Mouse (Mus musculus) hindbrain, embryonic 11.5 days (tissue): ENCODE data around the gene Sh3bgrl. TPM values are rescaled to one million over a fixed set of nuclear protein-coding genes. Genes with fewer than 3 reads are reported as not detected.
"Not testable (repeated sequence)": the region's sequence is repeated elsewhere in the genome, so short reads cannot be mapped to it uniquely, and the experiment has no call there.

Experiments used
- ATAC-seq: fragments of 200-750 bp; cut with Nextera tagmentation; 2 replicates; pipeline ENCODE4 v1.8.0; 2017; ENCODE audit warnings: mild to moderate bottlenecking, moderate TSS enrichment, moderate library complexity; ENCODE audit not compliant: low FRiP score
- DNase-seq: peaks from one replicate; pipeline ENCODE4 v3.0.0-alpha.2; 2015; ENCODE audit warnings: low spot score
- H3K27ac ChIP-seq: fragments of 300-500 bp; sonication (generic); 2 replicates; pipeline ENCODE4 v1.5.1; 2014; ENCODE audit warnings: mild to moderate bottlenecking, low read depth, low read length
- H3K27me3 ChIP-seq: fragments of 300-500 bp; sonication (generic); 2 replicates; pipeline ENCODE4 v1.6.1; 2014; ENCODE audit warnings: mild to moderate bottlenecking, low read length, moderate library complexity, mixed read lengths; ENCODE audit not compliant: control insufficient read depth, insufficient read depth
- H3K36me3 ChIP-seq: fragments of 300-500 bp; sonication (generic); 2 replicates; pipeline ENCODE4 v1.6.1; 2014; ENCODE audit warnings: mild to moderate bottlenecking, low read length, moderate library complexity, mixed read lengths; ENCODE audit not compliant: control insufficient read depth, insufficient read depth
- H3K4me1 ChIP-seq: fragments of 300-500 bp; sonication (generic); replicated peaks from 2 replicates; pipeline ENCODE4 v1.6.1; 2014; ENCODE audit warnings: low read length, mixed read lengths; ENCODE audit not compliant: control insufficient read depth, insufficient read depth
- H3K4me2 ChIP-seq: fragments of 300-500 bp; sonication (generic); replicated peaks from 2 replicates; pipeline ENCODE4 v1.6.1; 2014; ENCODE audit warnings: mild to moderate bottlenecking, low read depth, low read length
- H3K4me3 ChIP-seq: fragments of 300-500 bp; sonication (generic); 2 replicates; pipeline ENCODE4 v1.5.1; 2014; ENCODE audit warnings: low read depth, low read length
- H3K9ac ChIP-seq: fragments of 300-500 bp; sonication (generic); 2 replicates; pipeline ENCODE4 v1.6.1; 2014; ENCODE audit warnings: low read depth, low read length
- H3K9me3 ChIP-seq: fragments of 300-500 bp; sonication (generic); 2 replicates; pipeline ENCODE4 v1.6.1; 2016; ENCODE audit warnings: low read length; ENCODE audit not compliant: control insufficient read depth
- WGBS: fragments of 180-500 bp; shearing (Covaris S2); extraction: QIAGEN DNeasy Blood & Tissue Kit; methylation state at CpG from one replicate; pipeline ENCODE4 v1.1.7; 2014; 5-methylcytosine and 5-hydroxymethylcytosine counted together
- polyA plus RNA-seq: library from polyadenylated mRNA; unstranded; fragments of >200 nt; fragmentation: Nextera tagmentation; extraction: Ambion mirVana; gene quantifications from 2 replicates; pipeline ENCODE4 v1.2.1, GENCODE M21; 2014

Gene Sh3bgrl
- 194 and 210 TPM in 2 replicates for polyA plus RNA-seq

DNA sequence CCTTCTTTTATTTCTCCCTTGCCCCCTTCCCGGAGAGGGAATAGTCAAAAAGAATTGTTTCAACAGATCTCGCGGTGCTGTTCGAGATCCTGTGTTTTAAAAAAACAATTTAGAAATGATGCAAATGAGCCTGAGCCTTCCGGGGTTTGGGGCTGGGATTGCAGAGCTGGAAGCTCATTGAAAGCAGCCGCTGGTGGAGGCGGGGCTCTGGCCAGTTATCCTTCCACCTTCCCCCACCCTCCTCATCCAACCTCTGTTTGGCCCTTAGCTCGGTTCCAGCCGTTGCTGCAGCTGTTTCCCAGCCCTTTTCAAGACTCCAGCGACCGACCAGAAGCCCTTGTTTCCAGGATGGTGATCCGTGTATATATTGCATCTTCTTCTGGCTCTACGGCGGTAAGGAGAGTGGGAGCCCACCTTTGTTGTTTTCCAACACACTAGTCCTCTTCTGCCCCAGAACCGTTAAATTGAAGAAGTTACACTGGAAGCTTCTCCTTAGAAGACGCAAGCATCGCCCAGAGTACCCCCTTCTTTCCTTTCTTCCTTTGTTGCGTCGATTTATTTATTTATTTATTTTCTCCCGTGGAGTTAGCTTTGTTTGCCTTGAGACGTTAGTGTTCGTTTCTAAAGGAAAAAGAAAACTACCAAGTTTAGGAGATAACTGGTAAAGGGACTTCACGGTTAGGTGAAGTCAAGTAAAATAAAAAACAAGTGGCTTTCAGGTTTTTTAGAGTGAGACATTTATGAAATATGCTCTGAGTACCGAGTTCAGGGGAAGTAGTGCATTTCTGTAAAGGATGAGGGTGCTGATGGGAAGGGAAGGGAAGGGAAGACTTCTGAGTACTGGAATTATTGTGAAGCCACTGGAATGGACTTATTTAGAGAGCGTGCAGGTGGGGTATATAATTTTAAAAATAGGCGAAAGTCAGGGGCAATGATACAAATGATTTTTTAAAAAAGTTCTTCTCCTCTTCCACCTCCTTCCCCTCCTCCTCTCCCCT, at the start of gene Sh3bgrl:
Sh3bgrl (plus strand) TSS at position 121 of the 998 bp plus-strand sequence.
- peak; percentile 97 for ATAC-seq
- Histone ChIP-seq H3K36me3 (no peaks in the 10 kb centered on the region), H3K9me3 (no peaks in the 10 kb centered on the region), H3K4me2 (peak within 1 kb of the TSS; percentile 9), H3K27ac (peak within 1 kb of the TSS; percentile 83), H3K4me3 (peak within 1 kb of the TSS; percentile 43), H3K4me1 (no peaks in the 10 kb centered on the region), H3K9ac (peak within 1 kb of the TSS; percentile 63), H3K27me3 (no peaks in the 10 kb centered on the region)
- WGBS, result 16% methylated on average over 26 of the region's 26 CpGs
- peak; percentile 80 for DNase-seq

GRCm38 (mm10) chrX:109047773-109048172, 47.4 kb upstream of the Sh3bgrl start:
- H3K27ac ChIP-seq, result no peak overlapping the region
- 78% methylated on average over 1 of the region's 1 CpGs for WGBS
- no peaks in the 10 kb centered on the region for H3K27me3 ChIP-seq
- DNase-seq, result no peak
- ATAC-seq, result no peak
- no peak overlapping the region for H3K9ac ChIP-seq
- no peaks in the 10 kb centered on the region for H3K4me1 ChIP-seq
- no peak overlapping the region for H3K4me2 ChIP-seq
- no peaks in the 10 kb centered on the region for H3K9me3 ChIP-seq
- no peaks in the 10 kb centered on the region for H3K36me3 ChIP-seq
- H3K4me3 ChIP-seq, result no peak overlapping the region

DNA sequence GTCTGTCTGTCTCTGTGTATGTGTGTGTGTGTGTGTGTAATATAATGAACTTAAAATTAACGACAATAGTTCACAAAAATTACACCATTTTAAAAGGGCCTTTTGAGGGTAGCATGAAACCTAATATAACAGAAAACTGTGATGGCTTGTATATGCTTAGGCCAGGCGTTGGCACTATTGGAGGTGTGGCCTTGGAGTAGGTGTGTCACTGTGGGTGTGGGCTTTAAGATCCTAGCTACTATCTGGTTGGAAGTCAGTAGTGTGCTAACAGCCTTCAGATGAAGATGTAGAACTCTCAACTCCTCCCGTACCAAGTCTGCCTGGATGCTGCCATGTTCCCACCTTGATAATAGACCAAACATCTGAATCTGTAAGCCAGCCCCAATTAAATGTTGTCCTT, 23.4 kb upstream of the Sh3bgrl start:
- no peak for DNase-seq
- ATAC-seq, result no peak
- no peak overlapping the region for H3K9ac ChIP-seq
- 85% methylated on average over 3 of the region's 3 CpGs for WGBS
- no peak overlapping the region for H3K4me2 ChIP-seq
- H3K9me3 ChIP-seq, result no peaks in the 10 kb centered on the region
- H3K4me3 ChIP-seq, result no peak overlapping the region
- H3K27ac ChIP-seq, result no peak overlapping the region
- no peaks in the 10 kb centered on the region for H3K36me3 ChIP-seq
- H3K4me1 ChIP-seq, result no peaks in the 10 kb centered on the region
- H3K27me3 ChIP-seq, result no peaks in the 10 kb centered on the region

DNA sequence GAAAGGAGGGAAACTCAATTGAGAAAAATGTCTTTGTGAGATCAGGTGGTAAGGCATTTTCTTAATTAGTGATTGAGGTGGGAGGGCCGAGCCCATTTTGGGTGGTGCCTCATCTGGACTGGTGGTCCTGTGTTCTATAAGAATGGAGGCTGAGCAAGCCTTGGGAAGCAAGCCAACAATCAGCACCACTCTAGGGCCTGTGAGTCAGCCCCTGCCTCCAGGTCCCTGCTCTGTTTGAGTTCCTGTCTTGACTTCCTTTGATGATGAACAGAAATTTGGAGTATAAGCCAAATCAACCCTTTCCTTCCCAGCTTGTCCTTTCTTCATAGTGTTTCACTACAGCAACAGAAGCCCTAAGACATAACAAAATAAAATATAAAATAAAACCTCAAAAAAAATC, 19.4 kb upstream of the Sh3bgrl start:
- DNase-seq, result no peak
- WGBS, result 77% methylated on average over 1 of the region's 1 CpGs
- ATAC-seq, result no peak
- no peaks in the 10 kb centered on the region for H3K36me3 ChIP-seq
- no peak overlapping the region for H3K4me3 ChIP-seq
- no peak overlapping the region for H3K27ac ChIP-seq
- no peaks in the 10 kb centered on the region for H3K27me3 ChIP-seq
- H3K4me2 ChIP-seq, result no peak overlapping the region
- no peak overlapping the region for H3K9ac ChIP-seq
- no peaks in the 10 kb centered on the region for H3K9me3 ChIP-seq
- H3K4me1 ChIP-seq, result no peaks in the 10 kb centered on the region

GRCm38 (mm10) chrX:109076355-109076754, 18.8 kb upstream of the Sh3bgrl start:
- Histone ChIP-seq H3K36me3 (no peaks in the 10 kb centered on the region), H3K9me3 (no peaks in the 10 kb centered on the region), H3K4me2 (no peak overlapping the region), H3K27me3 (no peaks in the 10 kb centered on the region), H3K4me3 (no peak overlapping the region), H3K9ac (no peak overlapping the region), H3K27ac (no peak overlapping the region), H3K4me1 (no peaks in the 10 kb centered on the region)
- 20% methylated on average over 3 of the region's 3 CpGs for WGBS
- no peak for ATAC-seq
- DNase-seq, result peak; percentile 29

DNA sequence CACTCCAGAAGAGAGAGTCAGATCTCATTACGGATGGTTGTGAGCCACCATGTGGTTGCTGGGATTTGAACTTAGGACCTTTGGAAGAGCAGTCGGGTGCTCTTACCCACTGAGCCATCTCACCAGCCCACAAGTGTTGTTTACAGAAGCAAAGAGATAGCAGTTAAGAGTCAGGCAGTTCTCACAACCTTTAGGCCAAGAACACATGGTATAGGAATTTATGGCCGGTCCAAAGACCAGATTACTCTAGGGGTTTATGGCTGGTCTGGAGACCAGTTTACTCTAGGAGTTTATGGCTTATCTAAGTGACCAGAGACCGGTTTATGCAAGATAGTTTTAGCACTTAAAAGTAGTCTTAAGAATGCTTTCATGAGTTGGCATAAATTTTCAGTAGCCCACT, 15.8 kb upstream of the Sh3bgrl start:
- DNase-seq, ATAC-seq, H3K36me3 ChIP-seq, H3K27me3 ChIP-seq, H3K4me1 ChIP-seq, H3K9ac ChIP-seq, H3K9me3 ChIP-seq, H3K4me3 ChIP-seq, H3K4me2 ChIP-seq, H3K27ac ChIP-seq: not testable (repeated sequence)
- WGBS, result 93% methylated on average over 4 of the region's 4 CpGs

DNA sequence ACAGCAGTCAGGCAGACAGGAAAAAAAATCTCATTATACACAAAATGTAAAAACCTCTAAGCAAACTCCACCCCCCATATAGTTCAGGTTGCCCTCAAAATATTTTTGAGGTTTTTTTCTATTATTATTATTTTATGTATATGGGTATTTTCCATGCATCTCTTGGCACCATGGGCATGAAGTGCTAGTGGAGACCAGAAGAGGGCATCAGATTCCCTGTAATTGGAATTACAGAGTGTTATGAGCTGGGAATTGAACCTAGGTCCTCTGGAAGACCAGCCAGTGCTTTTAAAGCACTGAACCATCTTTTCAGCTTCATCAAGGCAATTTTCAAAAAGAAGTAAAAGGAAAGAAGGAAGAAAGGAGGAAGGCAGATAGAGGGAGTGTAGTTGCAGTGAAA, 8.1 kb upstream of the Sh3bgrl start:
- no peak for DNase-seq
- ATAC-seq, result no peak
- no peak overlapping the region for H3K27ac ChIP-seq
- H3K27me3 ChIP-seq, result no peaks in the 10 kb centered on the region
- H3K36me3 ChIP-seq, result no peaks in the 10 kb centered on the region
- no peaks in the 10 kb centered on the region for H3K4me1 ChIP-seq
- H3K4me2 ChIP-seq, result no peak overlapping the region
- no peak overlapping the region for H3K9ac ChIP-seq
- no peak overlapping the region for H3K4me3 ChIP-seq
- no peaks in the 10 kb centered on the region for H3K9me3 ChIP-seq

GRCm38 (mm10) chrX:109094800-109095199, 365 bp upstream of the Sh3bgrl start:
- 17% methylated on average over 4 of the region's 4 CpGs for WGBS
- 0 out of 2 replicates have a peak overlapping the region, but pooled peaks have one; percentile 63 for H3K9ac ChIP-seq
- no peaks in the 10 kb centered on the region for H3K4me1 ChIP-seq
- 0 out of 2 replicates have a peak overlapping the region, but pooled peaks have one; percentile 83 for H3K27ac ChIP-seq
- no peaks in the 10 kb centered on the region for H3K36me3 ChIP-seq
- ATAC-seq, result no peak; the same call in none of the 2 replicates
- DNase-seq, result no peak
- H3K4me3 ChIP-seq, result peak overlapping the region; percentile 43
- no peaks in the 10 kb centered on the region for H3K9me3 ChIP-seq
- no peaks in the 10 kb centered on the region for H3K27me3 ChIP-seq
- no peak overlapping the region for H3K4me2 ChIP-seq

- DNase-seq (no peak), ATAC-seq (no peak)
- Histone ChIP-seq H3K27me3 (no peaks in the 10 kb centered on the region), H3K4me2 (no peak overlapping the region), H3K4me1 (no peaks in the 10 kb centered on the region), H3K27ac (no peak overlapping the region), H3K36me3 (no peaks in the 10 kb centered on the region), H3K9ac (no peak overlapping the region), H3K4me3 (no peak overlapping the region), H3K9me3 (no peaks in the 10 kb centered on the region)
- 96% methylated on average over 1 of the region's 1 CpGs for WGBS
Observed at GRCm38 (mm10) chrX:109098511-109098910, 3.3 kb downstream of the Sh3bgrl start.
